Mouse (Mus musculus): ENCODE measurements around the gene March2.
"Not testable (repeated sequence)": the region's sequence is repeated elsewhere in the genome, so short reads cannot be mapped to it uniquely, and the experiment has no call there.

March2 gene

GRCm38 (mm10) chr17:33718384-33718881, at the start of gene March2:
Gene March2 (minus strand): TSS chr17:33718670.
- peak; percentile 76 for DNase-seq (ENCODE audit: extremely low spot score, low read depth, low spot score)

GRCm38 (mm10) chr17:33766389-33766788, 47.9 kb upstream of the March2 start:
- DNase-seq (ENCODE audit: extremely low spot score, low read depth, low spot score): no peak

- peak; percentile 100 for DNase-seq (ENCODE audit: extremely low spot score, low read depth, low spot score)
Measured at GRCm38 (mm10) chr17:33760255-33761165, 42.0 kb upstream of the March2 start, which contains the start of gene Rab11b. Gene Rab11b (minus strand): TSS chr17:33760530.

- no peak for DNase-seq (ENCODE audit: extremely low spot score, low read depth, low spot score)
Measured at GRCm38 (mm10) chr17:33759767-33760254, 41.3 kb upstream of the March2 start.

GRCm38 (mm10) chr17:33757231-33757630, 38.8 kb upstream of the March2 start:
- DNase-seq (ENCODE audit: extremely low spot score, low read depth, low spot score): no peak

- DNase-seq (ENCODE audit: extremely low spot score, low read depth, low spot score): no peak
Measured at GRCm38 (mm10) chr17:33756108-33756790, 37.8 kb upstream of the March2 start.

- DNase-seq (ENCODE audit: extremely low spot score, low read depth, low spot score): no peak
Measured at GRCm38 (mm10) chr17:33755418-33756107, 37.1 kb upstream of the March2 start.

- no peak for DNase-seq (ENCODE audit: extremely low spot score, low read depth, low spot score)
Measured at GRCm38 (mm10) chr17:33754656-33755055, 36.2 kb upstream of the March2 start.

GRCm38 (mm10) chr17:33752297-33752696, 33.8 kb upstream of the March2 start:
- no peak for DNase-seq (ENCODE audit: extremely low spot score, low read depth, low spot score)

- DNase-seq (ENCODE audit: extremely low spot score, low read depth, low spot score): no peak
Measured at GRCm38 (mm10) chr17:33751181-33751580, 32.7 kb upstream of the March2 start.

- no peak for DNase-seq (ENCODE audit: extremely low spot score, low read depth, low spot score)
Measured at GRCm38 (mm10) chr17:33749451-33749850, 31.0 kb upstream of the March2 start.

- DNase-seq (ENCODE audit: extremely low spot score, low read depth, low spot score): no peak
Measured at GRCm38 (mm10) chr17:33746011-33746410, 27.5 kb upstream of the March2 start.

- DNase-seq (ENCODE audit: extremely low spot score, low read depth, low spot score): no peak
Measured at GRCm38 (mm10) chr17:33744686-33745384, 26.4 kb upstream of the March2 start.

- no peak for DNase-seq (ENCODE audit: extremely low spot score, low read depth, low spot score)
Measured at GRCm38 (mm10) chr17:33742420-33742819, 23.9 kb upstream of the March2 start.

GRCm38 (mm10) chr17:33733526-33733925, 15.1 kb upstream of the March2 start:
- not testable (repeated sequence) for DNase-seq (ENCODE audit: extremely low spot score, low read depth, low spot score)

- not testable (repeated sequence) for DNase-seq (ENCODE audit: extremely low spot score, low read depth, low spot score)
Measured at GRCm38 (mm10) chr17:33732556-33733083, 14.2 kb upstream of the March2 start.

GRCm38 (mm10) chr17:33729215-33729614, 10.7 kb upstream of the March2 start:
- no peak for DNase-seq (ENCODE audit: extremely low spot score, low read depth, low spot score)

- DNase-seq (ENCODE audit: extremely low spot score, low read depth, low spot score): no peak
Measured at GRCm38 (mm10) chr17:33728396-33728795, 9.9 kb upstream of the March2 start.

- no peak for DNase-seq (ENCODE audit: extremely low spot score, low read depth, low spot score)
Measured at GRCm38 (mm10) chr17:33719736-33720378, 1.4 kb upstream of the March2 start.

Data from hindlimb bud, embryonic 11.5 days (tissue).